Mouse (Mus musculus) neural tube, embryonic 13.5 days (tissue): ENCODE measurements around the gene Lfng. TPM values are rescaled to one million over a fixed set of nuclear protein-coding genes. Genes with fewer than 3 reads are reported as not detected.

Source experiments
- ATAC-seq: fragments of 200-750 bp; cut with Nextera tagmentation; 2 replicates; pipeline ENCODE4 v1.8.0; 2017; ENCODE audit warnings: low read depth, mild to moderate bottlenecking, moderate TSS enrichment, moderate library complexity
- H3K27ac ChIP-seq: fragments of 300-500 bp; sonication (generic); replicated peaks from 2 replicates; pipeline ENCODE4 v1.5.1; 2015; ENCODE audit warnings: moderate library complexity, mild to moderate bottlenecking, inconsistent platforms
- H3K27me3 ChIP-seq: fragments of 300-500 bp; sonication (generic); 2 replicates; pipeline ENCODE4 v1.6.1; 2015; ENCODE audit warnings: mild to moderate bottlenecking, inconsistent platforms
- H3K36me3 ChIP-seq: fragments of 300-500 bp; sonication (generic); 2 replicates; pipeline ENCODE4 v1.6.1; 2015; ENCODE audit warnings: mild to moderate bottlenecking, inconsistent platforms
- H3K4me1 ChIP-seq: fragments of 300-500 bp; sonication (generic); replicated peaks from 2 replicates; pipeline ENCODE4 v1.6.1; 2015; ENCODE audit warnings: inconsistent platforms
- H3K4me2 ChIP-seq: fragments of 300-500 bp; sonication (generic); 2 replicates; pipeline ENCODE4 v1.6.1; 2015; ENCODE audit warnings: inconsistent platforms, mild to moderate bottlenecking, moderate library complexity
- H3K4me3 ChIP-seq: fragments of 300-500 bp; sonication (generic); 2 replicates; pipeline ENCODE4 v1.5.1; 2015; ENCODE audit warnings: mild to moderate bottlenecking, inconsistent platforms
- H3K9ac ChIP-seq: fragments of 300-500 bp; sonication (generic); 2 replicates; pipeline ENCODE4 v1.6.1; 2015; ENCODE audit warnings: moderate library complexity, mild to moderate bottlenecking, inconsistent platforms
- H3K9me3 ChIP-seq: fragments of 300-500 bp; sonication (generic); 2 replicates; pipeline ENCODE4 v1.6.1; 2016; ENCODE audit warnings: inconsistent platforms
- WGBS: fragments of 180-500 bp; shearing (Covaris S2); methylation state at CpG from one replicate; pipeline ENCODE4 v1.1.7; 2015; 5-methylcytosine and 5-hydroxymethylcytosine counted together
- polyA plus RNA-seq: library from polyadenylated mRNA; unstranded; fragments of >200 nt; fragmentation: Nextera tagmentation; extraction: Ambion mirVana; gene quantifications from 2 replicates; pipeline ENCODE4 v1.2.1, GENCODE M21; 2015

Lfng gene
- polyA plus RNA-seq, 1 experiment from 2014 or later, result 20.6 TPM

- Histone ChIP-seq H3K36me3 (peaks cover 17% of the 10 kb centered on the region), H3K9me3 (no peaks in the 10 kb centered on the region), H3K4me1 (peaks cover 56% of the 10 kb centered on the region), H3K4me3 (no peak overlapping the region), H3K27me3 (no peaks in the 10 kb centered on the region), H3K9ac (no peak overlapping the region), H3K27ac (no peak overlapping the region), H3K4me2 (no peak overlapping the region)
- WGBS, result 74% methylated on average over 8 of the region's 8 CpGs
- ATAC-seq, result no peak
These were observed 54.3 kb downstream of the Lfng start for GRCm38 (mm10) chr5:140661427-140661826.

GRCm38 (mm10) chr5:140661875-140662643 is 54.9 kb downstream of the Lfng start:
- Histone ChIP-seq H3K27me3 (no peaks in the 10 kb centered on the region), H3K9ac (peak overlapping the region; percentile 6; the same call in 1 of the 2 replicates), H3K9me3 (no peaks in the 10 kb centered on the region), H3K4me3 (no peak overlapping the region), H3K27ac (no peak overlapping the region; the same call in 1 of the 2 replicates), H3K4me1 (peaks cover 56% of the 10 kb centered on the region), H3K36me3 (peaks cover 22% of the 10 kb centered on the region), H3K4me2 (no peak overlapping the region)
- ATAC-seq, result no peak
- 53% methylated on average over 12 of the region's 12 CpGs for WGBS

GRCm38 (mm10) chr5:140662741-140663592 is 55.8 kb downstream of the Lfng start:
- peaks cover 31% of the 10 kb centered on the region for H3K36me3 ChIP-seq
- no peak overlapping the region; the same call in 1 of the 2 replicates for H3K27ac ChIP-seq
- 73% methylated on average over 17 of the region's 17 CpGs for WGBS
- peaks cover 51% of the 10 kb centered on the region for H3K4me1 ChIP-seq
- H3K9me3 ChIP-seq, result no peaks in the 10 kb centered on the region
- no peaks in the 10 kb centered on the region for H3K27me3 ChIP-seq
- peak overlapping the region; percentile 14; the same call in 1 of the 2 replicates for H3K9ac ChIP-seq
- ATAC-seq, result no peak
- H3K4me3 ChIP-seq, result no peak overlapping the region
- no peak overlapping the region for H3K4me2 ChIP-seq

GRCm38 (mm10) chr5:140663621-140664180 is 56.6 kb downstream of the Lfng start:
- Histone ChIP-seq H3K36me3 (peaks cover 38% of the 10 kb centered on the region), H3K9me3 (0 out of 2 replicates have a peak, but pooled peaks cover 3% of the 10 kb centered on the region), H3K27me3 (no peaks in the 10 kb centered on the region), H3K4me3 (no peak overlapping the region), H3K27ac (0 out of 2 replicates have a peak overlapping the region, but pooled peaks have one; percentile 5), H3K4me2 (no peak overlapping the region), H3K9ac (no peak overlapping the region), H3K4me1 (peaks cover 51% of the 10 kb centered on the region)
- ATAC-seq, result no peak
- 55% methylated on average over 7 of the region's 7 CpGs for WGBS

Other genes starting within 250 kb of the Lfng start
- 19.8 and 21.2 TPM in 2 replicates for gene Snx8, start 218.1 kb upstream of the Lfng start, polyA plus RNA-seq
- 88.3 and 111 TPM in 2 replicates for gene Eif3b, start 188.0 kb upstream of the Lfng start, polyA plus RNA-seq
- gene Gm4869, start 161.7 kb upstream of the Lfng start, polyA plus RNA-seq, result not detected in 2 replicates
- gene Chst12, start 101.8 kb upstream of the Lfng start, polyA plus RNA-seq, result 21.6 and 24.9 TPM in 2 replicates
- gene Grifin, start 42.2 kb upstream of the Lfng start, polyA plus RNA-seq, result not detected in 2 replicates
- gene Ttyh3, start 41.7 kb downstream of the Lfng start, polyA plus RNA-seq, result 68.5 and 72.3 TPM in 2 replicates
- 22.9 and 24.1 TPM in 2 replicates for gene Iqce, start 95.1 kb downstream of the Lfng start, polyA plus RNA-seq
- gene Brat1, start 97.7 kb downstream of the Lfng start, polyA plus RNA-seq, result 23.5 and 25.8 TPM in 2 replicates
- 1.6 and 2.1 TPM in 2 replicates for gene Amz1, start 116.8 kb downstream of the Lfng start, polyA plus RNA-seq
- 20.5 and 35.0 TPM in 2 replicates for gene Gna12, start 223.1 kb downstream of the Lfng start, polyA plus RNA-seq